12 mouse cellular contexts compared by ENCODE assay signal in the genomic region with DNA sequence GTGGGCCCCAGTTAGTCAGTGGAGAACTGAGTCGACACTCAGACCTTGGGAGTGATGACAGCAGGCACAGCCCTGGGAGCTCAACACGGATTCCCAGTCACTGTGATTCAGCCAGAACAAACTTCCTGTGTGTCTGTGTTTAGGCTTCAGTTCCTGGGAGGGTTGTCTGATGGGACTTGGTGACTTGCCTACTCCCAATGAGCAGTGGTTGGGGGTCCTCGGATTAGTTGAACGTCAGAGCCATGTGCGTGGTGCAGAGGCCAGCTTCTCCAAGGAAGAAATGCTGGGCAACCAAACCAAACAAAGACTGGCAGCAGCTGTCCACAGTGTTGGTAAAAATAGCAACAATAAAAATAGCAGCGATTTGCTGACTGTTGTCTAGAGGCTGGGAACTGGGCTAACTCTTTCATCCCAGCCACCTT.
A peak's percentile ranks its signal among the peaks of the same experiment; 100 is the strongest.
DNase-seq lines count a peak whose midpoint lies in the region; ATAC-seq and TF ChIP-seq lines count a peak whose summit lies in the region.
"Had no signal": no experiment of that assay in that cellular context is flagged by ENCODE, and none has a peak within 500 bp of the region (broad histone marks: within the 10 kb centered on the region; RNA-seq: fewer than 3 reads in every experiment).

No protein-coding gene starts in this region.

- peaks cover 9% of the 10 kb centered on the region for H3K4me1 ChIP-seq in lung, embryonic 14.5 days (ENCODE audit: insufficient read depth)
- H3K4me1 ChIP-seq in lung, adult 2 months (ENCODE audit: control insufficient read depth, insufficient read depth, low read length): peaks cover 15% of the 10 kb centered on the region
- H3K4me1 ChIP-seq in heart, embryonic 11.5 days (ENCODE audit: control insufficient read depth, insufficient read depth, low read length): peaks cover 18% of the 10 kb centered on the region
- peaks cover 11% of the 10 kb centered on the region for H3K4me1 ChIP-seq in stomach, embryonic 16.5 days (ENCODE audit: control insufficient read depth, insufficient read depth, low read length)
- H3K4me1 ChIP-seq: embryonic facial prominence, embryonic 12.5 days; hindbrain, embryonic 15.5 days had no signal

- WGBS in lung, embryonic 14.5 days: 37% methylated on average over 6 of the region's 6 CpGs
- 18% methylated on average over 6 of the region's 6 CpGs for WGBS in lung, adult 2 months
- WGBS in heart, embryonic 11.5 days (ENCODE audit: insufficient replicate concordance): 14% methylated on average over 6 of the region's 6 CpGs
- WGBS in stomach, embryonic 16.5 days: 46% methylated on average over 6 of the region's 6 CpGs

- H3K36me3 ChIP-seq in lung, embryonic 14.5 days (ENCODE audit: insufficient read depth): no peaks in the 10 kb centered on the region
- no peaks in the 10 kb centered on the region for H3K36me3 ChIP-seq in heart, embryonic 11.5 days (ENCODE audit: control insufficient read depth, insufficient read depth, low read length)
- H3K36me3 ChIP-seq in stomach, embryonic 16.5 days (ENCODE audit: control insufficient read depth, insufficient read depth, low read length): no peaks in the 10 kb centered on the region
- H3K36me3 ChIP-seq: embryonic facial prominence, embryonic 12.5 days; hindbrain, embryonic 15.5 days had no signal

- H3K27ac ChIP-seq in lung, embryonic 14.5 days (ENCODE audit: low read depth): peak overlapping the region; percentile 43; the same call in 1 of the 2 replicates
- peak overlapping the region; percentile 95 for H3K27ac ChIP-seq in heart, embryonic 11.5 days (ENCODE audit: low read depth, low read length)
- H3K27ac ChIP-seq in stomach, embryonic 16.5 days (ENCODE audit: low read length): peak overlapping the region; percentile 55; the same call in 1 of the 2 replicates
- H3K27ac ChIP-seq: embryonic facial prominence, embryonic 12.5 days; hindbrain, embryonic 15.5 days had no signal

- no peak for TF ChIP-seq CTCF in lung, embryonic 14.5 days (IDR thresholded peaks at IDR 0.05; ENCODE audit: low read depth)
- TF ChIP-seq CTCF in lung, adult 2 months (IDR thresholded peaks at IDR 0.05; ENCODE audit: insufficient read depth, low read length): no peak

- no peak for TF ChIP-seq POLR2A in lung, adult 2 months (IDR thresholded peaks at IDR 0.05; ENCODE audit: borderline replicate concordance, extremely low read depth, low read depth, low read length)

- H3K27me3 ChIP-seq in lung, embryonic 14.5 days (ENCODE audit: insufficient read depth, low read length): no peaks in the 10 kb centered on the region
- no peaks in the 10 kb centered on the region for H3K27me3 ChIP-seq in heart, embryonic 11.5 days (ENCODE audit: control insufficient read depth, insufficient read depth, low read length)
- no peaks in the 10 kb centered on the region for H3K27me3 ChIP-seq in stomach, embryonic 16.5 days (ENCODE audit: control insufficient read depth, insufficient read depth, low read length)
- H3K27me3 ChIP-seq: embryonic facial prominence, embryonic 12.5 days; hindbrain, embryonic 15.5 days had no signal

- DNase-seq in adrenal gland, adult (ENCODE audit: inconsistent age in 2 of 2, low spot score in 1 of 2): peak; percentile 68 to 89
- no peak for DNase-seq in adrenal gland, postnatal 4 days (ENCODE audit: low spot score in 2 of 2)
- no peak for DNase-seq in lung, embryonic 14.5 days
- no peak for DNase-seq in lung, adult 2 months
- DNase-seq in urinary bladder, postnatal 36 days (ENCODE audit: low spot score in 2 of 2): no peak
- DNase-seq in embryo, embryonic 11 days: no peak
- DNase-seq: right cerebral cortex, adult 18-20 months had no signal

- no peak overlapping the region for H3K4me2 ChIP-seq in lung, embryonic 14.5 days
- H3K4me2 ChIP-seq in heart, embryonic 11.5 days: peak overlapping the region; percentile 40
- H3K4me2 ChIP-seq in stomach, embryonic 16.5 days (ENCODE audit: low read depth, low read length): no peak overlapping the region
- H3K4me2 ChIP-seq: embryonic facial prominence, embryonic 12.5 days; hindbrain, embryonic 15.5 days; midbrain, embryonic 11.5 days had no signal

- H3K9ac ChIP-seq in lung, embryonic 14.5 days: no peak overlapping the region
- no peak overlapping the region; the same call in none of the 2 replicates for H3K9ac ChIP-seq in heart, embryonic 11.5 days (ENCODE audit: low read depth, low read length)
- no peak overlapping the region for H3K9ac ChIP-seq in stomach, embryonic 16.5 days (ENCODE audit: low read length)
- H3K9ac ChIP-seq: embryonic facial prominence, embryonic 12.5 days; hindbrain, embryonic 15.5 days had no signal

- H3K4me3 ChIP-seq in lung, embryonic 14.5 days (ENCODE audit: low read depth, low read length): no peak overlapping the region
- no peak overlapping the region for H3K4me3 ChIP-seq in lung, adult 2 months (replicated peaks; ENCODE audit: extremely low read depth, low read depth, low read length)
- H3K4me3 ChIP-seq in heart, embryonic 11.5 days (ENCODE audit: low read depth, low read length): no peak overlapping the region
- no peak overlapping the region for H3K4me3 ChIP-seq in stomach, embryonic 16.5 days (replicated peaks; ENCODE audit: low read length)
- H3K4me3 ChIP-seq: embryonic facial prominence, embryonic 12.5 days; hindbrain, embryonic 15.5 days had no signal

- H3K9me3 ChIP-seq in lung, embryonic 14.5 days (ENCODE audit: low read depth, low read length): no peaks in the 10 kb centered on the region
- H3K9me3 ChIP-seq in heart, embryonic 11.5 days (replicated peaks; ENCODE audit: control insufficient read depth, low read length): no peaks in the 10 kb centered on the region
- H3K9me3 ChIP-seq in stomach, embryonic 16.5 days (replicated peaks; ENCODE audit: control insufficient read depth, low read length): no peaks in the 10 kb centered on the region
- H3K9me3 ChIP-seq: embryonic facial prominence, embryonic 12.5 days; hindbrain, embryonic 15.5 days had no signal

- ATAC-seq in lung, embryonic 14.5 days (ENCODE audit: insufficient read depth): 0 out of 2 replicates have a peak, but pooled peaks have one; percentile 17
- peak; percentile 57; the same call in 1 of the 2 replicates for ATAC-seq in heart, embryonic 11.5 days (replicated peaks; ENCODE audit: insufficient number of reproducible peaks, low FRiP score, low TSS enrichment)
- ATAC-seq in stomach, embryonic 16.5 days (ENCODE audit: insufficient read depth, low FRiP score): peak; percentile 57; the same call in 1 of the 2 replicates

Comparison
In these comparisons a context has a peak if more than half of its experiments do, and no peak if none do; other contexts are left out.
1. DNase-seq: peak in adrenal gland, adult (2 of 2); none in adrenal gland, postnatal 4 days (0 of 2), lung, embryonic 14.5 days (single experiment), lung, adult 2 months (single experiment), urinary bladder, postnatal 36 days (0 of 2) and embryo, embryonic 11 days (single experiment).
2. H3K27ac ChIP-seq: peak in every context shown above with its lines; median percentile 95 in heart, embryonic 11.5 days; 55 in stomach, embryonic 16.5 days; 43 in lung, embryonic 14.5 days.
3. Peak in every context shown above with its lines, with median percentiles within 50 percentile points of each other: ATAC-seq.